Mouse (Mus musculus) CD8-positive naive resting alpha-beta T cell, adult 57 days (primary cell): ENCODE data around the gene Olfr338. TPM values are rescaled to one million over a fixed set of nuclear protein-coding genes. Genes with fewer than 3 reads are reported as not detected.

Experiments
- total RNA-seq: library from RNA; stranded (reverse); gene quantifications from one replicate; pipeline ENCODE4 v1.2.4, GENCODE M21; 2023

Gene Olfr338
- total RNA-seq = 0.15 TPM

DNA sequence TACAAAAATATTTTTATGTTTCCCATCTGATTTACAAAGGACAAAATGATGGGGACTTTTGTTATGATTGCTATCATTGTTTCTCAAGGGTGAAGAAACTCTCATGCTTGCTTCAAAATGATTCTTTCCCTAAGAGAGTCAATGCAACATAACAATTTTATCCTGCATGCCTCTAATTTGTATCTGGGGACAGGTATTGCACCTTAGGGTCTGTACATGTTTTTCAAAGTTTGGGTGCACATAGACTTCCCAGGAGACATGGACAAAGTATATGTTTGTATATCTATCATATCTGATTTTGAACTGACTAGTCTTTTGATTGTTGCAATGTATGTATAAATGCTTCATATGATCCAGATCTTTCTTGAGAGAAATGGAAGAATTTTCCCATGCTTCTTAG is at the start of gene Olfr338:
TSS of gene Olfr338 (plus strand) at position 301 of the 400 bp plus-strand sequence.

GRCm38 (mm10) chr2:36418647-36419046 is 45.3 kb downstream of the Olfr338 start, which contains the start of gene Olfr339:
Olfr339 (plus strand) TSS chr2:36418947.

Other genes starting within 250 kb of the Olfr338 start
- gene Mrrf, start 237.1 kb upstream of the Olfr338 start, total RNA-seq = 13.2 TPM
- 41.8 TPM for gene Rbm18, start 236.7 kb upstream of the Olfr338 start, total RNA-seq
- 1.3 TPM for gene Ptgs1, start 143.1 kb upstream of the Olfr338 start, total RNA-seq
- not detected for gene Olfr339, start 45.4 kb downstream of the Olfr338 start, total RNA-seq
- gene Olfr340, start 79.1 kb downstream of the Olfr338 start, total RNA-seq = not detected
- gene Olfr341, start 108.9 kb downstream of the Olfr338 start, total RNA-seq = not detected
- gene Olfr342, start 151.5 kb downstream of the Olfr338 start, total RNA-seq = not detected
- not detected for gene Olfr344, start 193.1 kb downstream of the Olfr338 start, total RNA-seq